9 mouse cellular contexts compared by ENCODE assay signal in genomic region chr11:9135589-9136246, GRCm38 (mm10). TPM values are rescaled to one million over a fixed set of nuclear protein-coding genes. Genes with fewer than 3 reads are reported as not detected.
DNase-seq lines count a peak whose midpoint lies in the region; ATAC-seq lines count a peak whose summit lies in the region.
"Had no signal": no experiment of that assay in that cellular context is flagged by ENCODE, and none has a peak within 500 bp of the region (broad histone marks: within the 10 kb centered on the region; RNA-seq: fewer than 3 reads in every experiment).

No protein-coding gene starts in this region.

- peak; percentile 34 for DNase-seq in kidney, adult 18-20 months
- DNase-seq in kidney, adult 9 months = no peak
- DNase-seq in embryo, embryonic 10 days (ENCODE audit: low spot score) = peak; percentile 50
- peak; percentile 38 to 54 for DNase-seq in kidney, postnatal 25 days
- no peak for DNase-seq in ovary, postnatal 36 days (ENCODE audit: low spot score)
- DNase-seq in layer of hippocampus, adult 8-10 months (ENCODE audit: low spot score in 2 of 2) = no peak

- H3K27me3 ChIP-seq in neural tube, embryonic 14.5 days (ENCODE audit: control insufficient read depth, insufficient read depth, low read length) = no peaks in the 10 kb centered on the region

- no peak overlapping the region for H3K27ac ChIP-seq in neural tube, embryonic 14.5 days (ENCODE audit: low read depth, low read length)
- H3K27ac ChIP-seq: hindbrain, embryonic 15.5 days had no signal

- peak; percentile 41; the same call in 1 of the 2 replicates for ATAC-seq in neural tube, embryonic 14.5 days (ENCODE audit: low read depth)
- no peak for ATAC-seq in monocyte, adult 5-6 weeks (replicated peaks; ENCODE audit: insufficient number of reproducible peaks, low FRiP score, low TSS enrichment, poor library complexity, severe bottlenecking)

- no peak overlapping the region for H3K4me3 ChIP-seq in neural tube, embryonic 14.5 days (ENCODE audit: low read depth, low read length)
- H3K4me3 ChIP-seq: hindbrain, embryonic 15.5 days had no signal

- H3K4me1 ChIP-seq in neural tube, embryonic 14.5 days (ENCODE audit: control insufficient read depth, insufficient read depth, low read length) = no peaks in the 10 kb centered on the region
- H3K4me1 ChIP-seq: hindbrain, embryonic 15.5 days had no signal

- H3K36me3 ChIP-seq in neural tube, embryonic 14.5 days (ENCODE audit: control insufficient read depth, insufficient read depth, low read length) = no peaks in the 10 kb centered on the region
- H3K36me3 ChIP-seq: hindbrain, embryonic 15.5 days had no signal

- H3K9ac ChIP-seq in neural tube, embryonic 14.5 days (replicated peaks; ENCODE audit: low read depth, low read length) = no peak overlapping the region
- H3K9ac ChIP-seq: hindbrain, embryonic 15.5 days had no signal

- 77% methylated on average over 11 of the region's 11 CpGs for WGBS in neural tube, embryonic 14.5 days

- no peaks in the 10 kb centered on the region for H3K9me3 ChIP-seq in neural tube, embryonic 14.5 days (ENCODE audit: control insufficient read depth, low read length)
- H3K9me3 ChIP-seq: hindbrain, embryonic 15.5 days had no signal

- H3K4me2 ChIP-seq in neural tube, embryonic 14.5 days (ENCODE audit: low read depth, low read length) = no peak overlapping the region
- H3K4me2 ChIP-seq: hindbrain, embryonic 15.5 days had no signal

RNA-seq across cellular contexts. Expression of gene Upp1, which starts 17.8 kb away (rescaled TPM):
- 7.7 and 9.3 TPM in 2 replicates for polyA plus RNA-seq in neural tube, embryonic 14.5 days (2014; fragmentation: Nextera tagmentation; extraction: Ambion mirVana)
- total RNA-seq in monocyte, adult 5-6 weeks (2017) = 1.5 to 4.1 TPM in 2 of 3 replicates, not detected in the other
- 1 to 10 TPM; 2.8 to 4.4 (median 3.4) TPM for total RNA-seq in layer of hippocampus, adult 8-10 months (2022)

RNA-seq across cellular contexts. Expression of gene Abca13, which starts 56.0 kb away (rescaled TPM):
- polyA plus RNA-seq in neural tube, embryonic 14.5 days (2014; fragmentation: Nextera tagmentation; extraction: Ambion mirVana) = 0.01 TPM in 1 of 2 replicates, not detected in the other
- 0.10 to 0.29 TPM (median 0.11 TPM) in 3 replicates for total RNA-seq in monocyte, adult 5-6 weeks (2017)
- total RNA-seq in layer of hippocampus, adult 8-10 months (2022) = under 1 TPM in 2 of 4 experiments, not detected in 2; 0.02 to 0.05 TPM

Comparison
In these comparisons a context has a peak if more than half of its experiments do, and no peak if none do; other contexts are left out.
1. DNase-seq: peak in kidney, adult 18-20 months (single experiment), embryo, embryonic 10 days (single experiment) and kidney, postnatal 25 days (2 of 2); none in kidney, adult 9 months (single experiment), ovary, postnatal 36 days (single experiment) and layer of hippocampus, adult 8-10 months (0 of 2).